Comparison of ENCODE assay signal across 1 mouse cellular context in genomic region chr1:127756331-127757163, GRCm38 (mm10).
TF ChIP-seq lines count a peak whose summit lies in the region.

No protein-coding gene starts in this region.

TF ChIP-seq in MEL, 35 proteins besides CTCF, POLR2A, EP300 and RAD21 (continued from another document):
- no peak; the same call in 1 of the 2 replicates for TF ChIP-seq POLR2AphosphoS5 (IDR thresholded peaks at IDR 0.05; ENCODE audit: borderline replicate concordance, low read depth, low read length)
